Mouse (Mus musculus) lung, adult 2 months (tissue): ENCODE data around the gene Las1l. TPM values are rescaled to one million over a fixed set of nuclear protein-coding genes. Genes with fewer than 3 reads are reported as not detected.

Source experiments
- DNase-seq: peaks from one replicate; pipeline ENCODE4 v3.0.0; 2022
- H3K4me1 ChIP-seq: fragments of 200-500 bp; 2 replicates; pipeline ENCODE4 v1.6.1; 2011; ENCODE audit warnings: low read length; ENCODE audit not compliant: control insufficient read depth, insufficient read depth
- H3K4me3 ChIP-seq: fragments of 200-500 bp; replicated peaks from 2 replicates; pipeline ENCODE3; 2011; ENCODE audit warnings: low read depth, mild to moderate bottlenecking, control low read depth, low read length; ENCODE audit errors: extremely low read depth
- CTCF ChIP-seq: fragments of 200-500 bp; IDR thresholded peaks from 2 replicates; pipeline ENCODE4 v1.5.1; 2011; ENCODE audit warnings: mild to moderate bottlenecking, low read length, control low read depth; ENCODE audit not compliant: insufficient read depth
- POLR2A ChIP-seq: fragments of 200-500 bp; IDR thresholded peaks from 2 replicates; pipeline ENCODE4 v1.6.1; 2011; ENCODE audit warnings: low read depth, mild to moderate bottlenecking, control low read depth, low read length, borderline replicate concordance; ENCODE audit errors: extremely low read depth
- WGBS: fragments of 180-500 bp; shearing (Covaris S2); methylation state at CpG from one replicate; pipeline ENCODE4 v1.1.7; 2018; 5-methylcytosine and 5-hydroxymethylcytosine counted together
- polyA plus RNA-seq: library from polyadenylated mRNA; depleted of rRNA; stranded (reverse); fragments of >200 nt; gene quantifications from 2 replicates; pipeline ENCODE4 v1.2.3, GENCODE M21; 2012; rRNA removed

Gene Las1l
- 9.6 and 15.9 TPM in 2 replicates for polyA plus RNA-seq

DNA sequence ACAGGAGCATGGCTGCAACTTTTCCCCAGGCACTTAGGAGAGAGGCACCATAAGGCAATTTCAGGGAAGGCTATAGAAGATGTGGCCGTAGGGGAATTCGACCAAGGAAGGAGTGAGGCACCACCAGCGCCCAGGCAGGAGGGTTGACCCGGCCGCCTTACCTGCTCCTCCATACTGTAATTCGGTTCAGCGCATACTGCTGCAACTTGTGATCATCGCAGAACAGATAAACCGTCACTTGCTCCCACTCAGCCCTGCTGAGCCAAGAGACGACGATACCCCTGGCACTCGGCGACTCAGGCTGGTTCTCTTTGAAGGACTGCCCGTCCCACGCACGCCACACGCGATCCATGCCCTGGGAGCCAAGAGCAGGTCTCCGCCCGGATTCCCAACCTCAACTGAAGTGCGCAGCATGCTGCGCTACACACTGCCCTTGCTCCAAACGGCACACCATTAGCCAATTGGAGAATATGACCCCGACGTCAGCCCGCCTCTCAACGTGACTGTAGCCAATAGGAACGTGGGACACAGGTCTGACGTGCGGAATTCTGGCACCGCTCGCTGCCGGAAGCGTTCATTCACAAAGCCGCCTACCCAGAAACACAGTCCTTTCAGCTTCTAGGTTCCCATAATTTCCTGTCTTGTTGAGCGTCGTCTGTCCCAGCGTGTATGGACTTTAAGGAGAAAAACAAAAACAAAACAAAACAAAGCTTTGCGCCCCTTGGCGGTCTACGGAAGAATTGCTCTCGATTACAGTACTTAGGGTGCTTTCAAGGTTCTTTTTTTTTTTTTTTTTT lies at the start of gene Las1l:
TSS of gene Las1l (minus strand) at position 466 of the 797 bp plus-strand sequence.
- H3K4me1 ChIP-seq: no peaks in the 10 kb centered on the region
- H3K4me3 ChIP-seq: peak within 1 kb of the TSS; percentile 99
- peak; percentile 81 for DNase-seq
- 31% methylated on average over 42 of the region's 42 CpGs for WGBS
- TF ChIP-seq CTCF (no peak), POLR2A (peak; percentile 95; the same call in 1 of the 2 replicates)

DNA sequence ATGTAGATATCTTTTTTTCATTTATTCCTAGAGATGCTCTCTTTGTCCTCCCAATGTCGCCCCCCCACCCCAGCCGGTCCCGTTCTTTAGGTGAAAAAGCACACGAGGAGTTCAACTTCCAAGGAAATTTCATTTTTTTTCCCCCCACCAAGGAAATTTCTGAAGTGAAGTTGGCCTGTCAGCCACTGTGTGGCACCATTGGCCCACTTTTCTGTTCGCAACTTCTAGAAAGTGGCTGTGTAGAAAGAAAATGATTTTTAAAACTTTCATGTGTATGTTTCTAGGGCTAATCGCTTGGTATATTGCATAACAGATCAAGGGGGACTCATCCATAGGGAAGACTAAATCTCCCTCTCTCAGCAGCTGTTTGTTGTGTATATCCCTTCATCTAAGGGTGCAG lies 49.6 kb upstream of the Las1l start:
- Histone ChIP-seq H3K4me1 (no peaks in the 10 kb centered on the region), H3K4me3 (no peak overlapping the region)
- 61% methylated on average over 6 of the region's 6 CpGs for whole genome bisulfite sequencing
- TF ChIP-seq POLR2A (no peak), CTCF (peak; percentile 31; the same call in 1 of the 2 replicates)
- no peak for DNase-seq

DNA sequence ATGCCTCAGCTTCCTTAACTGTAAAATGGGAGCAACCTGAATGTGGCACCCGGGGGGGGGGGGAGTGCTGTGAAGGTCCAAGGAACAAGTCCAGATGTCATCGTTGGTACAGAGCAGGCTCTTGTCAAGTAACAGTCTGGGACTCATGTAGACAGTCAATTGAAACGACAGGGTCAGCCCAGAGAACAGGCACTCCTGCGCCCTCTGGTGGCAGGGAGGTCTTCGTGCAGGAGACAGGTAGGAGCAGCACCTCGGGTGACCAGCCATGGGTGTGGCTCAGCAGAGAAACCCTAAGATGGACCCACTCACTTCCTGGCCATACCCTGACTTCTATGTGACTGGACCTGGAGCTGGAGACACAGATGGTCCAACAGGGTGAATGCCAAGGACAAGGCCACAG lies 42.8 kb upstream of the Las1l start:
- 69% methylated on average over 6 of the region's 6 CpGs for WGBS
- no peak for DNase-seq
- TF ChIP-seq POLR2A (no peak), CTCF (peak; percentile 28; the same call in 1 of the 2 replicates)
- H3K4me3 ChIP-seq: no peak overlapping the region
- H3K4me1 ChIP-seq: no peaks in the 10 kb centered on the region

DNA sequence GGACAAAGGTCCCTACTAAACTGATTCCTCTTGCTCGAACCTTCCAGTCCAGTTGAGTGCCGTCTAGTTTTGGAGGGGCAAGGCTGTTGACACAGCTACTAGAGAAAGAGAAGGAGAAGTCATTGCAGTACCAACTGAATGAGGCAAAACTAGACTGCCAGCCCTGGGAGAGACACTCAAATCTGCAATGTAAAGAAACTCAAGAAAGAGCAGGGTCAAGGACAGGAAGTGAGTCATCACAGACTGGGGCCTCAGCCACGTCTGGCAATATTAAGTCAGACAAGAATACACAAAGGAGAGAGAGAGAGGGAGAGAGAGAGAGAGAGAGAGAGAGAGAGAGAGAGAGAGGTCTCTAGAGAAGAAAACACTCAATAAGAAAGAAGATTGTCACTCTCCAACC lies 36.4 kb upstream of the Las1l start:
- Histone ChIP-seq H3K4me1 (no peaks in the 10 kb centered on the region), H3K4me3 (no peak overlapping the region)
- 29% methylated on average over 3 of the region's 3 CpGs for WGBS
- no peak for TF ChIP-seq CTCF
- TF ChIP-seq POLR2A: no peak
- DNase-seq: no peak

DNA sequence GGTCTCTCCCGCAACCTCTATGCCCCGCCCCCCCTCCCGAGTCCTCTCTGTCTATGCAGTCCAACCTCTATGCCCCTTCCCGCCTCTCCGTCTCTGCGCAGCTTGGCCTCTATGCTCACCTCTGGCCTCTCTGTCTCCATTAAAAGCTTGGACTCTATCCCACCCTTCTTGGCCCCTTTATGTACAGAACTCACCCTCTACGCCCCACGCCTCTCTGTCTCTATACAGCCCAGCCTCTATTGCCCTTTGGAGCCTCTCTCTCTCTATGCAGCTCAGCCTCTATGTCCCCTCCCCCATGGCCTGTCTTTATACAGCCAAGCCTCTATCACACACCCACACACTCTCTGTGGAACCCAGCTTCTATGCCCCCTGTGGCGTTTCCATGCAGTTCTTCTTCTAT lies 13.2 kb upstream of the Las1l start:
- Histone ChIP-seq H3K4me3 (no peak overlapping the region), H3K4me1 (no peaks in the 10 kb centered on the region)
- 89% methylated on average over 9 of the region's 9 CpGs for WGBS
- DNase-seq: no peak
- TF ChIP-seq CTCF: no peak
- no peak for TF ChIP-seq POLR2A

DNA sequence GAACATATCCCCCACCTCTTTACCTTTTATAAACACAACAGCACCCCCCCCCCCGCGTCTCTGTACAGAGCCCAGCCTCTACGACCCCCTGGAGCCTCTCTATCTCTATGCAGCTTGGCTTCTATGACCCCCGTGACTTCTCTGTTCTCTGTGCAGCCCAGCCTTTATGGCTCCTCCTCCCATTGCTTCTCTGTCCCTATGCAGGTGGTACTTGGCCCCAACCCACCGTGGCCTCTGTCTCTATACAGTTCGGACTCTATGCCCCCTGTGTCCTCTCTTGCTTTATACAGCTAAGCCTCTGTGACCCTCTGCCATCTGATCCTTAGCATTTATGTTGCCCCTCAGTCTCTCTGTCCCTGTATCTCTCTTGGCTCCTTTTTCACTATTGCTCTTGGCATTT lies 12.4 kb upstream of the Las1l start:
- DNase-seq: no peak
- no peak overlapping the region for H3K4me3 ChIP-seq
- no peak for TF ChIP-seq POLR2A
- no peak for TF ChIP-seq CTCF
- 56% methylated on average over 6 of the region's 6 CpGs for WGBS
- H3K4me1 ChIP-seq: no peaks in the 10 kb centered on the region

DNA sequence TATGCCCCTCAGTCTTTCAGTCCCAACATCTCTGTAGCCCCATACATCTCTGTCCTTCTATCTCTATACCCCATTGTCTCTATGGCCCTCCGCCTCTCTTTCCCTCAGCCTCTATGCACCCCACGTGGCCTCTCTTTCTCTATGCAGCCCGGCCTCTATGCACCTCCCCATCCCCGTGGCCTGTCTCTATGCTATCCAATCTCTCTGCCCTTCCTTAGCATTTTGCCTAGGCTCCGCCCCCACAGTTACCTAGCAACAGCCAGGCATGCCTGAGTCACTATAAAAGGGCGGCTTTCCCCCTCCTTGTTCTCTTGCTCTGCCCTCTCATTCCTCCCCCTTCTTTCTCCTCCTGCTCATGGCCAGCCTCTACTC lies 11.8 kb upstream of the Las1l start:
- WGBS: 25% methylated on average over 6 of the region's 6 CpGs
- TF ChIP-seq POLR2A: no peak
- TF ChIP-seq CTCF: no peak
- no peaks in the 10 kb centered on the region for H3K4me1 ChIP-seq
- DNase-seq: peak; percentile 58
- H3K4me3 ChIP-seq: peak overlapping the region; percentile 68

DNA sequence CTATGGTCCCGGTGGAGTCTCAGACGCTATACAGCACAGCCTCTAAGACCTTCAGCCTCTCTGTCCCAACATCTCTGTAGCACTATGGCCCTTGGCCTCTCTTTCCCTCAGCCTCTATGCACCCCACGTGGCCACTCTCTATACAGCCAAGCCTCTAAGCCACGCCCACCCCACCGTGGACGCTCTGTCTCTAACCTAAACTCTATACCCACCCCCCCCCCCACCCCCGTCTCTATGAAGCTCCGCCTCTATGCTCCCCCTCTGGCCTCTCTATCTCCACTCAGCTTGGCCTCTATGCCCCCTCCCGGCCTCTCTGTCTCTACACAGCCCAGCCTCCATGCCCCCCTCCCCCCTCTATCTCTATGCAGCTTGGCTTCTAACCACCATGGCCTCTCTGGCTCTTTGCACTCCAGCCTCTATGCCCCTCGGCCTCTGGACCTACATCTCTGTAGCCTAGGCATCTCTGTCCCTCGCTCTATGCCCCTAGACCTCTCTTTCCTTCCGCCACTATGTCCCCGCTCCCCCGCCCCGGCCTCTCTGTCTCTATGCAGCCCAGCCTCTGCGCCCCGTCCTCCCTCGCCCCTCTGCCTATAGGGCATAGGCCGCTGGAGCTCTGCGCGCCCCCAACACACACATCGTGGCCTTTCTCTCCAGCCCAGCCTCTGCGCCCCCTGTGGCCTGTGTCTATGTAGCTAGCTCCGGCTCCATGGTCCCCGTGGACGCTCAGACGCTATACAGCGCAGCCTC lies 11.3 kb upstream of the Las1l start:
- no peaks in the 10 kb centered on the region for H3K4me1 ChIP-seq
- H3K4me3 ChIP-seq: peak overlapping the region; percentile 68
- no peak for DNase-seq
- WGBS: 30% methylated on average over 28 of the region's 28 CpGs
- TF ChIP-seq CTCF (no peak), POLR2A (no peak)

DNA sequence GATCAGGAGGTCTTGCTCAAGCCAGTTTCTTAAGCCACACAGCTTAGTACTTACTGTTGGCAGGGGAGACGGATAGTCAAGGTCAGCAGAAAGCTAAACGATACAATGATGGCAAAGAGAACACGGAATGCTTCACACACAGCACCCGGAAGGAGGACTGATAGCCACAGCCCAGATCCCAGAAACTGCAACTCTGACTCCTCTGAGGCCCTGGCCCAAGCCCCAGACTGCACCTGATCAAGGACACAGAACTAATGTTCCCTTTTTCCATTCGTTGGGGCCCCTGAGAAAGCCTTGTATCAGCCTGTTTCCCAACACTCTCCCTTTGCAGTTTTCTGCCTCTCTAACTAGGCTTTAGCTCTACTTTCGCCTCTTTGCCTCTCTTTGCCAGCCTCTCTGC lies 8.3 kb upstream of the Las1l start:
- Histone ChIP-seq H3K4me1 (no peaks in the 10 kb centered on the region), H3K4me3 (no peak overlapping the region)
- no peak for DNase-seq
- TF ChIP-seq CTCF (no peak), POLR2A (no peak)
- WGBS: 67% methylated on average over 6 of the region's 6 CpGs
